Mouse (Mus musculus): Measurements from ENCODE around the gene Homer2.

Gene Homer2

GRCm38 (mm10) chr7:81697954-81698353, 9.4 kb downstream of the Homer2 start:
- DNase-seq: no peak

GRCm38 (mm10) chr7:81695763-81696533, 11.4 kb downstream of the Homer2 start:
- no peak for DNase-seq

DNA sequence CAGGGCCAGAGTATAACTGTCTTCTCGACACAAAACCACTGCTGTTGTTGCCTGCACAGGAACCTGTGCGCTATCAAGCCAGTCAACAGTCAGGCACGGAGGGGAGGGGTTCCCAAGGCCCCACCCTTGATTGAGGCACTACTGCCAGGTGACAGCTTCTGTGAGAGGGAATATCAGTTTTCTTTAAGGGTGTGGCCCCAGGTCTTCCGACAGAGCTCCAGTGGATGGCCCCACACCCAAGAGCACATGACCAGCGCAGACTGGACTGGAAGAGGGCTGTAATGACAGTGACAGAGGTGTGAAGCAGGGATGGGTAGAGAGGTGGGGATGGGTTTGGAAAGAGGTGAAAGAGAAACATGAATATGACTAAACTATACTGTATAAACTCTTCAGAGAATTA, 16.3 kb downstream of the Homer2 start:
- no peak for DNase-seq

GRCm38 (mm10) chr7:81689116-81689681, 18.1 kb downstream of the Homer2 start:
- no peak for DNase-seq

DNA sequence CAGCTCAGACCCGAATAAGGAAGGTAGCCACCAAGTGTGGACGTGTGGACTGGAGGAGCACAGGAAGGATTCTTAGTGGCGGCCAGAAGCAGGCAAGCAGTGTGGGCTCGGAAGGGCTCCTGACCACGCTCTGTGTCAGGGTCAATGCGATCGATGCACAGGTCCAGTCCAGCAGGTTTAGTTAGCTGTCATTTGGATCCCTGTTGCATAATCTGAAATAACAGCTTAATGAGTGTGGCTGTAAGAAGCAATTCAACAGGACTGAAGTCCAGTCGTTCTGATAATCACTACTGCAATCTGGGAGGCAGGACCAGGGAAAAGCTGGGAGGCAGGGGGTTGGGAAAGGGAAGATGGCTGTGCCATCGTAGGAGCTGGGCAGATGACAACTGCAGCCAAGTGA, 18.9 kb downstream of the Homer2 start:
- DNase-seq: no peak

- DNase-seq: no peak
These were observed 19.5 kb downstream of the Homer2 start for GRCm38 (mm10) chr7:81687684-81688316.

DNA sequence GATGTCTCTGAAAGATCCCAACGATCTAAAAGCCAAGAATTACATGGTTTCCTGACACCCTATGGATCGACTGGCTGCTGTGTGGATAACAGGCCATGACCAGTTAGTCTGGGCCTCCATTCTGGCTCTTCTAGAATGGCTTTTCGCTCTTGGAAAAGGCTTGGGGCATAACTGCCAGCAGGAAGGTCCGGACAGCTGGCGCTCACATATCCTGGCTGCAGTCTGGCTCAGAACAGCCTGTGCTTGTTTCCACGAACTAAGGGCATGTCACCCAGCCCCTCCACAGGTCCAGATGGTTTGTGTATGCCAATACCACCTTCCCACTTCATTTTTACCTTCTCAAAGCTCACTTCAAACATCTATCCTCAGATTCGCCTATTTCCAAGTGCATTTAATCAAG, 22.0 kb downstream of the Homer2 start:
- DNase-seq: no peak

GRCm38 (mm10) chr7:81683779-81684422, 23.4 kb downstream of the Homer2 start:
- no peak for DNase-seq

DNA sequence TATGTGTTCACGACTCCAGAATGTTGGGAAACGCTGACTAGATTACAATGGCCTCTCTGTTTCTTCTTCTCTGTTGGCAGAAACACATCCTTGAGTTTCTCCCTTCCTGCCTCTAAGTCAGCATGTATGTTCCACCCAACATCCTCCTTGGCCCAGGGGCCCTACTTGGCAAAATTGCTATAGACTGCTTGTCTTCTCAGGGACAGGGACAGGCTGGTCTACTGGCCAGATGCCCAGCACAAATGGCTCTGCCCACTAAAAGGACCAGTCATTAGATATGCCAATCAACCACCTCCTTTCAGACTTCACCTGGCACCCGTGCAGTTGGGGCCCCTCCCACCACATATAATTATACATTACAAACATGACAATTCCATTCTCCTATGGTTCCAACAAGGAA, 25.9 kb downstream of the Homer2 start:
- DNase-seq: no peak

- no peak for DNase-seq
These were observed 33.8 kb downstream of the Homer2 start for GRCm38 (mm10) chr7:81673359-81674013.

GRCm38 (mm10) chr7:81672735-81673291, 34.5 kb downstream of the Homer2 start:
- DNase-seq: no peak

GRCm38 (mm10) chr7:81667156-81667555, 40.2 kb downstream of the Homer2 start:
- DNase-seq: no peak

DNA sequence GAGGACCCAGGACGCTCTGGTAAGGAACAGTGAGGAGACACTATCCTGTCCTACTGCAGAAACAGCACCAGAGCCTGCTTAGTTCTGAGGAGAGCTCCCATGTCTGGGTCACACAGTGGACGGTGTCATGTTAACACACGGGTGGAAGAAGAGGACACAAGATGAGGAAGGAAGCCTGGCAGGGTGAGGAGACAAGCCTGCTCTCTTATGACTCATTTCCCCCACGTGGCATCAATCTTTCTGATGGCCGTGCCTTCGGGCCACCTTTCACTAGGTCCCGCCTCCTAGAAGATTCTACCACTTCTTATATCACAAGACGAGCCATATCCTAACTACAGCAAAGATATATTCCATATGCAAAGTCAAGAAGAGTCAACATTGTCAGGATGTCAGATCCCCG, 40.7 kb downstream of the Homer2 start:
- no peak for DNase-seq

DNA sequence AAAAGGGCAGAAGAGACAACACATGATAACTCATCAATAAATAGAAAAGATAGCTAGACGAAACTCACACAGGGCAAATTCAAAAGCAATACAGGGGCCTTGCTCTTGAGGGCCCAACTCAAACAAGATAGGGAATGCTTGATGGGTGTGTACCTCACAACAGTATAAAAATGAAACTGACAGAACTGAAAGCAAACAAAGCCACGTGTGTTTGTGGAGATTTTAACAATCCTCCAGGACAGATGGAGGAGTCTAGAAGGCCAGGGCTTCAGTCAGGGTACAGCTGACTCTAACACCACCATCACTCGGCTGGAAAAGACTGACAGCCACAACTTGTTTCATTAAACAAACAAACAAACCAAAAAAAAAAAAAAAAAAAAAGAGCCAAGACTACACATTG, 44.3 kb downstream of the Homer2 start:
- DNase-seq: no peak

DNA sequence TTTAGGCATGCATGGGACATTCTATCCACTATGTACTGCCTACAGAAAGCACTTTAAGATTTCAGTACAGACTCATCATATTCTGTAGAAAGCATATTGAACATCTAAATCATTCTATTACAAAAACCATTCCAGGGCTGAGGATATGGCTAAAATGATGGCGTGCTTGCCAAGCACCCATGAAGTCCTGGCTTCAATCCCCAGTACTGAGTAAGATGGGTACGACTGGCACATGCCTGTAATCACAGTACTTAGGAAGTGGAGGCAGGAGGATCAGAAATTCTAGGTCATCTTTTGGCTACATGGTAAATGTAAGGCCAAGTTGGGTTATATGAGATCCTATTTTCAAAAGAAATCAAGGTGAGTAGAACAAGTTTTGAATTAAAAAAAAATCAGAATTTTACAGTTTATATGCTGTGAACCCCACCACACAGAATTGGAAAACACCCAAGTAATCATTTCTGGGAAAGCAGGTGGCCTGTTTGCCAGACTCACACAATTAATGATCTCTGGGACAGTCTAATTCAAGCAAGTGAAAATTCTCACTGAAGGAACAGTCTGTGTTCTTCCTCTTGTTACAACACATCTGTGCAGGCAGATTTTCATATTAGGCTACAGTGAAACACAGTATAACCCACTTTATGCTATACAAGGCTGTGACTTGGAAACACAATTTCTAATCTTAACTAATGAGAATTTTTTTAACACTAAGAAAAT, 49.5 kb downstream of the Homer2 start:
- DNase-seq: no peak

- DNase-seq: no peak
These were observed 50.3 kb downstream of the Homer2 start for GRCm38 (mm10) chr7:81657055-81657454.

DNA sequence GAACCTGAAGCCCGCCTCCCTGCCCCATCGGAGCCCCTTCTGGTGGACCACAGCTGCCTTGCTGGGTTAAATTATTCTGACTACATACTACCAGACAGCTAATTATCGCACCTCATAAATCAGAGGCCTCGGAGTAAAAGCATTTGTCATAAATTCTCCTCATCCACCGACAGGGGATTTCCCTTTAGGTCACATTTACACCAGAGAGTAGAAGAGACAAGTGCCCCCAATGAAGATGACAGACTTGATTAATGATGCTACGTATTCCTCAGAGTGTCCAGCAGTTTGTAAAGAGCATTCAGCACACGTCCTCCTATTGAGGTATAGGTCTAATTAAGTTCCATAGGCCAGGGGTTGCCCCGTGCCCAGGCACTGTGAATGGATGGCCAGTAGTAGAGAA, 50.7 kb downstream of the Homer2 start:
- no peak for DNase-seq

DNA sequence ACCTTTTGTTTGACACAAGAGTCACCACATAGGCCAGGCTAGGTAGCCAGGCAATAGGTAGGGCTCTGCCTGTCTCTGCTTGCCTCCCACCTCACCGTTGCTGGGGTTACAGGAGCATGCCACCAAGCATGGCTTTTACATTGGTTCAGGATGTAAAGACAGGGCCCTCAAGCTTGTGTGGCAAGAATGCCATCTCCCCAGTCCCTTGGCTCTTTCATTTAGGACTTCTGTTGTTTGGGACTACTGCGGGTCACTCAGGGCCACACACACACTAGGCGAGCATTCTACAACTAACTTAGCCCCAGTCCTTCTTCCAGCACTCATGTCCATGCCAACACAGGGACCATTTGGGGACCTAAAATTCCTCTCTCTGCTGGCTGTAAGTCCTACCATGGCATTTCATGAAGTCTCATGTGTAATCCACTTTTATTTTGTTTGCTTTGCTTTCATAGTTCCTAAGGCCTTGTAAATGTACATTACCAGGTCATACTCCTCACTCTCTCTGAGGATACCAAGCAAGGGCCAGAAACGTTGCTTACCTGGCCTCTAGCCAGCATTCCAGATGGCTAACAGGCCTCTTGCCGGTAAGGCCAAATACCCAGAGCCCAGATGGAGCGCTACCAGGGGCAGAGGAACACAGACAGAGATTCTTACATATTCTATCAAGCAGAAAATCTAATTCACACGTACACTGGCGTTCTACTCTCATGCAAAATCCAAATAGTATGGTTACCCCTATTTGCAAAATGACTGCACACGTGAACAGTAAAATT, 52.2 kb downstream of the Homer2 start:
- no peak for DNase-seq

- no peak for DNase-seq
These were observed 53.3 kb downstream of the Homer2 start for GRCm38 (mm10) chr7:81653988-81654387.

DNA sequence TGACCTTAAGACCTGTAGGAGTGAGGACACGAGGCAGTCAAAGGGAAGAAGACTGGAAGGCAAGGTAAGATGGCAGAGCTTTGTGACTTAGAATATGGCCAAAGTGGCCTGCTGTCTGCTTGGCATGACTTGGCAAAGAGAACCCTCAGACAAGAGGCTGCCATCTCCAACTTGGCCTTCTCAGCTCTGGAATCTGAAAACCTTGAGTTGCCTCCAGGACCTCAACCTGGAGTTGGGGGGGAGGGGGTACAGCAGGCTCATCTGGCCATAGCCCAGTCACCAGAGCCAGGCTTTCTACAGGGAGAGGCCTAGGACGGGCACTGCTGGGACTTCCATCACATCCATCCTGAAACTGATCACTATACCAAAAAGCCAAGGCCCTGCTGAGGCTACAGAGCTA, 55.0 kb downstream of the Homer2 start:
- no peak for DNase-seq

GRCm38 (mm10) chr7:81651284-81651683, 56.0 kb downstream of the Homer2 start:
- DNase-seq: no peak

Measured in thymus, adult 18-20 months (tissue).